Mouse (Mus musculus): ENCODE data around the gene Ssbp4.

Ssbp4 gene

DNA sequence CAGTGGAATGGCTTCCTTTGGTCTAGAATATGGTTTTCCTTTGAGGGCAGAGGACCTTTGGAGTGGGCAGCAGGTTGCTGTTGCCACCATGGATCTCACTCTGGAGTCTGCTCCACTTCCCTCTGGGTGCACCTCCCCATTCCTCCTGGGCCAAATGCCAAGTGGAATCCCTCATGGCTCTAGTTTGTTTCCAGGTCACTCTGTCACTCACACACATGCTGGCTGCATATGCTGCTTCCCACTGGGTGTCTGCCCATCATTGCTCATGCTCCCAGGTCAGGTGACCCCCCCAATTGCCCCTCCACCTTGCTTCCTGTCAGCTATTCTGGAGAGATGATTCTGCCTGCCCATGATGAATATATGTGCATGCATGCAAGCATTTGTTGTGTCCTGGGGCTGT, 54.9 kb downstream of the Ssbp4 start:
- DNase-seq (ENCODE audit: low read depth, low spot score): no peak

DNA sequence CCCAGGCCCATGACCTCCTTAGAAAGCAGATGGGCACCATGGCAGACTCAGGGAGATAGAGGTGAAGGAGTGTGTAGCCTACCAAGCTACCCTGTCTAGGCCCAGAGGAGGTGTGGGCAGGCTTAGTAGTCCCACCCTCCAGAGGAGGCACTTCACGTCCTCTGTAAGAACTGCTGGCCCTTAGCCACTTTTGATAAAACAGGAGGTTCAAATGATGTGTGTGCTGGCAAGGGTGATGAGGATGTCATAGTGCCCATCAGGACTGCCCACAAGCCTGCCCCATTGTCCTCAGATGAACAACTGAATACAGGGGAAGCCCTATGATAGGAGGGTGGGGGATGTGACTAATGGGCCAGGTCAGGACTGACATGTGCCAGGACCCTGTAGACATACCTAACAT, 55.8 kb downstream of the Ssbp4 start:
- no peak for DNase-seq (ENCODE audit: low read depth, low spot score)

DNA sequence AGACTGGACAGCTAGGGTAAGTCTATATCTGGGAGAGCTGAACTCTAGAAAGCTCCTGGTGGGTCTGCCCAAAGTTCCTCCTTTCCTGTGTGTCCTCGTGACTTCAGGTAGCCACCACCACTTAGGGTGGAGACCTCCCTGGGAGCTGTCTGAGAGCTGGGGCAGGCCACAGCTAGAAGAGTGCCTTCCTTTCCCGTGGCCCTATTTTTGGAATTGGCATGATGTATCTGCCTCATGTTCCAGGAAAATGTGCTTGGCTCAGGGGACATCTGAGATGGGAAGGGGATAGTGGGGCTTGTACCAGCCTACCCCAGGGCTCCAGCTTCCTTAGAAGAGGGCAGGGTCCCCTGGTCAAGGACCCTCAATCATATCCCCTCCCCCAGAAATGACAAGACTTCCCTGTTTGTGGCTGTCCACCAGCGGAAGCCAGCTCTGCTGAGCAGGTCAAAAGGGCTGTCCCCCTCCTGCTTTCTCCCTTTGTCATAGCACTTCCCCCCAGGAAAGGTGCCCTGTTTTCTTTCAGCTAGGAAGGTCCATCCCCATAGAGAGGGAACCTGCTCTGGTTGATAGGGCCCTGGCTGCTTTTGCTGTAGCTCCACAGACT, 57.0 kb downstream of the Ssbp4 start:
- DNase-seq (ENCODE audit: low read depth, low spot score): no peak

DNA sequence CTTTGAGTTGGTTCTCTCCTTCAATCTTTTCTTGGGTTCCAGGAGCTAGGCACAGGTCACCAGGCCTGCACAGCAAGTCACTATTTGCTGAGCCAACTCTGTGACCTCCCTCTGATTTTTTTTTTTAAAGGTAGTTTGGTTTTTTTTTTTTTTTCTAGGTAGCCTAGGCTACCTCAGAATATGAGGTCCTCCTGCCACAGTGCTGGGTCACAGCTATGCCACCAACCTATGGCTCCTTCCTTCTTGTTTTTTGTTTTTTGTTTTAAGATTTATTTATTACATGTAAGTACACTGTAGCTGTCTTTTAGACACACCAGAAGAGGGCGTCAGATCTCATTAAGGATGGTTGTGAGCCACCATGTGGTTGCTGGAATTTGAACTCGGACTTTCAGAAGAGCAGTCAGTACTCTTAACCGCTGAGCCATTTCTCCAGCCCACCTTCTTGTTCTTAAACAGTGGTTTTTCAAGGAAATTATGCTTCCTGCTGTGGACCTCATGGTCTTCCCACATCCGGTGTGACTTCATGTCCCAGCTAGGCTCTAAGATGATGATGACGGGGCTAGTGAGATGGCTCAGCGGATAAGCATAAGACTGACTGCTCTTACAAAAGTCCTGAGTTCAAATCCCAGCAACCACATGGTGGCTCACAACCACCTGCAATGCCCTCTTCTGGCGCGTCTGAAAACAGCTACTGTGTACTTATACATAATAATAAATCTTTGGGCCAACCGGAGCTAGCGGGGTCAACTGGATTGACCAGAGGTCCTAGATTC, 59.1 kb downstream of the Ssbp4 start:
- no peak for DNase-seq (ENCODE audit: low read depth, low spot score)

DNA sequence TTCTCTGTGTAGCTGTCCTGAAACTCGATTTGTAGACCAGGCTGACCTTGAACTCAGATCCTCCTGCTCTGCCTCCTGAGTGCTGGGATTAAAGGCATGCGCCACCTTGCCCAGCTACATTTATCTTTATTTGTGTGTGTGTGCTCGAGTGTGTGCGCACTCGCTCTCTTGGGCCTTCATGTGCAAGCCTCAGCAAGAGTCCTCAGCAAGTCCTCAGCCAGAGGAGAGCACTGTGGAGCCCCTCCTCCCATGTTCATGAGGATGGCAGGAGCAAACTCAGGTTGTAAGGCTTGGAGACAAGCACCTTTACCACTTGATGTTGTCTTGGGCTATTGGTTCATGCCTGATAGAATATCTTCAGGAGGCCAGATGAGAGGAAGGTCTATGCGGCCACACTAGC, 60.9 kb downstream of the Ssbp4 start:
- DNase-seq (ENCODE audit: low read depth, low spot score): no peak

Data from R1 (cell line).